Mouse (Mus musculus): ENCODE measurements around the gene Jade2. TPM values are rescaled to one million over a fixed set of nuclear protein-coding genes. Genes with fewer than 3 reads are reported as not detected.
A peak's percentile ranks its signal among the peaks of the same experiment; 100 is the strongest.

Gene Jade2
- polyA plus RNA-seq, 1 experiment from 2014 or later, result 1.3 TPM

GRCm38 (mm10) chr11:51875792-51876195 lies 18.3 kb upstream of the Jade2 start:
- peak; percentile 50 for DNase-seq (ENCODE audit: low spot score)

GRCm38 (mm10) chr11:51875086-51875485 lies 17.6 kb upstream of the Jade2 start:
- Histone ChIP-seq H3K9ac (ENCODE audit: low read length) (no peak overlapping the region), H3K27me3 (ENCODE audit: control insufficient read depth, insufficient read depth, low read length) (no peaks in the 10 kb centered on the region), H3K4me2 (replicated peaks; ENCODE audit: low read depth) (no peak overlapping the region), H3K4me3 (ENCODE audit: low read depth, low read length) (no peak overlapping the region), H3K4me1 (replicated peaks; ENCODE audit: control insufficient read depth, insufficient read depth) (peaks cover 3% of the 10 kb centered on the region; the same call in 1 of the 2 replicates), H3K36me3 (ENCODE audit: control insufficient read depth, insufficient read depth, low read length) (no peaks in the 10 kb centered on the region), H3K27ac (replicated peaks) (no peak overlapping the region), H3K9me3 (ENCODE audit: control insufficient read depth, low read length) (no peaks in the 10 kb centered on the region)
- ATAC-seq (ENCODE audit: low FRiP score, low TSS enrichment), result no peak
- TF ChIP-seq CTCF (IDR thresholded peaks at IDR 0.05; ENCODE audit: low read depth) (no peak), EP300 (optimal IDR thresholded peaks at IDR 0.05) (no peak)
- DNase-seq (ENCODE audit: low spot score), result no peak
- WGBS, result 56% methylated on average over 1 of the region's 1 CpGs

More at GRCm38 (mm10) chr11:51875792-51876195, 18.3 kb upstream of the Jade2 start:
- no peaks in the 10 kb centered on the region for H3K27me3 ChIP-seq (ENCODE audit: control insufficient read depth, insufficient read depth, low read length)
- H3K36me3 ChIP-seq (ENCODE audit: control insufficient read depth, insufficient read depth, low read length), result no peaks in the 10 kb centered on the region
- WGBS, result 18% methylated on average over 4 of the region's 4 CpGs
- TF ChIP-seq EP300 (optimal IDR thresholded peaks at IDR 0.05), result no peak
- no peak for TF ChIP-seq CTCF (IDR thresholded peaks at IDR 0.05; ENCODE audit: low read depth)
- H3K4me1 ChIP-seq (replicated peaks; ENCODE audit: control insufficient read depth, insufficient read depth), result peaks cover 3% of the 10 kb centered on the region; the same call in 1 of the 2 replicates
- no peak overlapping the region for H3K4me2 ChIP-seq (replicated peaks; ENCODE audit: low read depth)
- H3K4me3 ChIP-seq (ENCODE audit: low read depth, low read length), result no peak overlapping the region
- peak; percentile 19; the same call in 1 of the 2 replicates for ATAC-seq (ENCODE audit: low FRiP score, low TSS enrichment)
- H3K9ac ChIP-seq (ENCODE audit: low read length), result no peak overlapping the region
- no peak overlapping the region for H3K27ac ChIP-seq (replicated peaks)
- H3K9me3 ChIP-seq (ENCODE audit: control insufficient read depth, low read length), result no peaks in the 10 kb centered on the region

- Histone ChIP-seq H3K36me3 (ENCODE audit: control insufficient read depth, insufficient read depth, low read length) (no peaks in the 10 kb centered on the region), H3K9me3 (ENCODE audit: control insufficient read depth, low read length) (no peaks in the 10 kb centered on the region), H3K4me1 (replicated peaks; ENCODE audit: control insufficient read depth, insufficient read depth) (peaks cover 3% of the 10 kb centered on the region; the same call in 1 of the 2 replicates), H3K4me2 (replicated peaks; ENCODE audit: low read depth) (no peak overlapping the region), H3K9ac (ENCODE audit: low read length) (no peak overlapping the region), H3K27ac (replicated peaks) (peak overlapping the region; percentile 69; the same call in 1 of the 2 replicates), H3K27me3 (ENCODE audit: control insufficient read depth, insufficient read depth, low read length) (no peaks in the 10 kb centered on the region), H3K4me3 (ENCODE audit: low read depth, low read length) (no peak overlapping the region)
- DNase-seq (ENCODE audit: low spot score), result peak; percentile 69
- ATAC-seq (ENCODE audit: low FRiP score, low TSS enrichment), result peak; percentile 87
- peak; percentile 63 for TF ChIP-seq EP300 (optimal IDR thresholded peaks at IDR 0.05)
- no peak for TF ChIP-seq CTCF (IDR thresholded peaks at IDR 0.05; ENCODE audit: low read depth)
- 52% methylated on average over 7 of the region's 7 CpGs for WGBS
These were observed 17.0 kb upstream of the Jade2 start for GRCm38 (mm10) chr11:51874266-51875036.

- Histone ChIP-seq H3K27me3 (ENCODE audit: control insufficient read depth, insufficient read depth, low read length) (no peaks in the 10 kb centered on the region), H3K36me3 (ENCODE audit: control insufficient read depth, insufficient read depth, low read length) (no peaks in the 10 kb centered on the region), H3K9ac (ENCODE audit: low read length) (no peak overlapping the region), H3K9me3 (ENCODE audit: control insufficient read depth, low read length) (no peaks in the 10 kb centered on the region), H3K4me3 (ENCODE audit: low read depth, low read length) (no peak overlapping the region), H3K4me1 (replicated peaks; ENCODE audit: control insufficient read depth, insufficient read depth) (peaks cover 3% of the 10 kb centered on the region; the same call in 1 of the 2 replicates), H3K27ac (replicated peaks) (no peak overlapping the region), H3K4me2 (replicated peaks; ENCODE audit: low read depth) (no peak overlapping the region)
- no peak for ATAC-seq (ENCODE audit: low FRiP score, low TSS enrichment)
- DNase-seq (ENCODE audit: low spot score), result no peak
- TF ChIP-seq CTCF (IDR thresholded peaks at IDR 0.05; ENCODE audit: low read depth), result no peak
- no peak for TF ChIP-seq EP300 (optimal IDR thresholded peaks at IDR 0.05)
- 92% methylated on average over 5 of the region's 5 CpGs for WGBS
These were observed 15.7 kb upstream of the Jade2 start for GRCm38 (mm10) chr11:51873141-51873540.

GRCm38 (mm10) chr11:51867261-51867660 lies 9.8 kb upstream of the Jade2 start:
- no peaks in the 10 kb centered on the region for H3K27me3 ChIP-seq (ENCODE audit: control insufficient read depth, insufficient read depth, low read length)
- no peak overlapping the region for H3K4me3 ChIP-seq (ENCODE audit: low read depth, low read length)
- WGBS, result 87% methylated on average over 10 of the region's 10 CpGs
- H3K9ac ChIP-seq (ENCODE audit: low read length), result no peak overlapping the region
- no peak overlapping the region for H3K27ac ChIP-seq (replicated peaks)
- H3K4me1 ChIP-seq (replicated peaks; ENCODE audit: control insufficient read depth, insufficient read depth), result no peaks in the 10 kb centered on the region
- no peaks in the 10 kb centered on the region for H3K36me3 ChIP-seq (ENCODE audit: control insufficient read depth, insufficient read depth, low read length)
- TF ChIP-seq CTCF (IDR thresholded peaks at IDR 0.05; ENCODE audit: low read depth) (no peak), EP300 (optimal IDR thresholded peaks at IDR 0.05) (no peak)
- no peaks in the 10 kb centered on the region for H3K9me3 ChIP-seq (ENCODE audit: control insufficient read depth, low read length)
- no peak for ATAC-seq (ENCODE audit: low FRiP score, low TSS enrichment)
- no peak overlapping the region for H3K4me2 ChIP-seq (replicated peaks; ENCODE audit: low read depth)
- no peak for DNase-seq (ENCODE audit: low spot score)

GRCm38 (mm10) chr11:51866020-51866419 lies 8.6 kb upstream of the Jade2 start:
- DNase-seq (ENCODE audit: low spot score) (peak; percentile 58), ATAC-seq (ENCODE audit: low FRiP score, low TSS enrichment) (peak; percentile 83)
- TF ChIP-seq EP300 (optimal IDR thresholded peaks at IDR 0.05), result no peak
- no peak for TF ChIP-seq CTCF (IDR thresholded peaks at IDR 0.05; ENCODE audit: low read depth)
- no peaks in the 10 kb centered on the region for H3K4me1 ChIP-seq (replicated peaks; ENCODE audit: control insufficient read depth, insufficient read depth)
- no peak overlapping the region for H3K4me3 ChIP-seq (ENCODE audit: low read depth, low read length)
- no peak overlapping the region for H3K4me2 ChIP-seq (replicated peaks; ENCODE audit: low read depth)
- no peaks in the 10 kb centered on the region for H3K9me3 ChIP-seq (ENCODE audit: control insufficient read depth, low read length)
- no peak overlapping the region for H3K9ac ChIP-seq (ENCODE audit: low read length)
- H3K27ac ChIP-seq (replicated peaks), result no peak overlapping the region
- WGBS, result 34% methylated on average over 3 of the region's 3 CpGs
- no peaks in the 10 kb centered on the region for H3K27me3 ChIP-seq (ENCODE audit: control insufficient read depth, insufficient read depth, low read length)
- H3K36me3 ChIP-seq (ENCODE audit: control insufficient read depth, insufficient read depth, low read length), result no peaks in the 10 kb centered on the region

Measured in stomach, postnatal 0 days (tissue).